ENCODE assay signal across 8 mouse cellular contexts in the genomic region with DNA sequence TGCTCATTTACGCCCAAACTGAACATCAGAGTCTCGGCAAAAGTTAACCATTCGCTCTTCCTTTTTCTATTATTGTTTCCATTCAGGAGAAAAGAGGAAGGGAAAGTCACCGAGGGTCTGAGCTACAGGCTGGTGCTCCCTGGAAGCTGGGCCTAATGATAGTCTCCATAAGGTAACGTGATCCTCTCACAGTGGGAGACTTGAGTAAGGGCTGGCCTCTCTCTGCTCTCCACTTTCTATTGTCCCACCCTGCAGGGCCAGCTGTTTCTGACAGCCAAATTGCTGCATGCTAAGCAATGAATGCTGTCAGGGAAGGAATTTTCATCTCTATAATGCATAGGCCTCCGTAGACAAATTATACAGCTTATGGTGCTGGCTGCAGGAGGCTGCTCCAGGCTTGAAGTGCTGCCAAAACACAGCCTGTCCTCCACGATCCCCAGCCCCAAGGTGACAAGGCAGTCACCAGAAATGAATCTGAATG. TPM values are rescaled to one million over a fixed set of nuclear protein-coding genes. Genes with fewer than 3 reads are reported as not detected.
DNase-seq lines count a peak whose midpoint lies in the region; ATAC-seq and TF ChIP-seq lines count a peak whose summit lies in the region.

No protein-coding gene starts in this region.

- H3K4me2 ChIP-seq in forebrain, postnatal 0 days (ENCODE audit: low read depth), result no peak overlapping the region
- peak overlapping the region; percentile 22; the same call in 1 of the 2 replicates for H3K4me2 ChIP-seq in limb, embryonic 14.5 days (replicated peaks; ENCODE audit: low read depth, low read length, severe bottlenecking)

- no peak for TF ChIP-seq POLR2A in cerebellum, adult 2 months (IDR thresholded peaks at IDR 0.05; ENCODE audit: borderline replicate concordance, insufficient read depth, low read length)
- no peak for TF ChIP-seq POLR2A in limb, embryonic 14.5 days (IDR thresholded peaks at IDR 0.05; ENCODE audit: borderline replicate concordance, extremely low read depth, insufficient read depth, insufficient read length)

- peak; percentile 32 for DNase-seq in gastrocnemius, adult 2 months
- no peak for DNase-seq in gastrocnemius, adult 8-10 months (ENCODE audit: low spot score in 2 of 2)
- peak; percentile 74 to 80 for DNase-seq in cerebellum, adult 2 months
- DNase-seq in forebrain, postnatal 0 days, result no peak
- DNase-seq in limb, embryonic 14.5 days (ENCODE audit: low spot score), result peak; percentile 74
- peak; percentile 53 for DNase-seq in retina, postnatal 1 day
- no peak for DNase-seq in testis, postnatal 14 days (ENCODE audit: low spot score)
- no peak for DNase-seq in left cerebral cortex, adult 11 months (ENCODE audit: low spot score)

- peaks cover 44% of the 10 kb centered on the region for H3K4me1 ChIP-seq in cerebellum, adult 2 months (ENCODE audit: control insufficient read depth, insufficient read depth, low read length)
- peaks cover 19% of the 10 kb centered on the region for H3K4me1 ChIP-seq in forebrain, postnatal 0 days (ENCODE audit: insufficient read depth)
- H3K4me1 ChIP-seq in limb, embryonic 14.5 days (ENCODE audit: control insufficient read depth, insufficient read depth, low read length), result peaks cover 43% of the 10 kb centered on the region

- intact Hi-C loops in gastrocnemius, adult 2 months (cut with DNase I), result loop anchor here (5.0 kb wide), 1 partner anchor 41 kb away; no protein-coding TSS in a partner anchor

- 22% methylated on average over 7 of the region's 7 CpGs for WGBS in cerebellum, adult 2 months
- WGBS in forebrain, postnatal 0 days, result 22% methylated on average over 7 of the region's 7 CpGs
- 18% methylated on average over 7 of the region's 7 CpGs for WGBS in limb, embryonic 14.5 days

- ATAC-seq in forebrain, postnatal 0 days, result peak; percentile 40
- ATAC-seq in limb, embryonic 14.5 days (ENCODE audit: low FRiP score, low read depth), result peak; percentile 84

- peak overlapping the region; percentile 88 for H3K27ac ChIP-seq in gastrocnemius, adult 2 months
- H3K27ac ChIP-seq in cerebellum, adult 2 months (ENCODE audit: insufficient read depth, low read length), result peak overlapping the region; percentile 55; the same call in 1 of the 2 replicates
- peak overlapping the region; percentile 62; the same call in 1 of the 2 replicates for H3K27ac ChIP-seq in forebrain, postnatal 0 days (ENCODE audit: low read depth, low read length)
- H3K27ac ChIP-seq in limb, embryonic 14.5 days (replicated peaks; ENCODE audit: low read depth, low read length), result peak overlapping the region; percentile 52

- H3K4me3 ChIP-seq in gastrocnemius, adult 2 months, result peak overlapping the region; percentile 21; the same call in 1 of the 2 replicates
- no peak overlapping the region for H3K4me3 ChIP-seq in cerebellum, adult 2 months (replicated peaks; ENCODE audit: insufficient read depth, low read depth, low read length)
- no peak overlapping the region for H3K4me3 ChIP-seq in forebrain, postnatal 0 days (ENCODE audit: low read depth, low read length)
- H3K4me3 ChIP-seq in limb, embryonic 14.5 days (replicated peaks; ENCODE audit: low read length), result no peak overlapping the region

- H3K36me3 ChIP-seq in forebrain, postnatal 0 days (ENCODE audit: insufficient read depth), result peaks cover 4% of the 10 kb centered on the region; the same call in 1 of the 2 replicates
- H3K36me3 ChIP-seq in limb, embryonic 14.5 days (ENCODE audit: control insufficient read depth, insufficient read depth, low read length), result peaks cover 12% of the 10 kb centered on the region

- H3K9me3 ChIP-seq in forebrain, postnatal 0 days (ENCODE audit: low read length), result no peaks in the 10 kb centered on the region
- H3K9me3 ChIP-seq in limb, embryonic 14.5 days (ENCODE audit: control insufficient read depth, low read length), result no peaks in the 10 kb centered on the region

- no peak overlapping the region for H3K9ac ChIP-seq in forebrain, postnatal 0 days
- no peak overlapping the region for H3K9ac ChIP-seq in limb, embryonic 14.5 days (ENCODE audit: low read depth, low read length, severe bottlenecking)

- H3K27me3 ChIP-seq in cerebellum, adult 2 months (ENCODE audit: control insufficient read depth, insufficient read depth, low read length), result no peaks in the 10 kb centered on the region
- no peaks in the 10 kb centered on the region for H3K27me3 ChIP-seq in forebrain, postnatal 0 days (ENCODE audit: insufficient read depth, low read length)
- no peaks in the 10 kb centered on the region for H3K27me3 ChIP-seq in limb, embryonic 14.5 days (ENCODE audit: control insufficient read depth, insufficient read depth, low read length)

- no peak for TF ChIP-seq CTCF in gastrocnemius, adult 2 months (IDR thresholded peaks at IDR 0.05)
- no peak for TF ChIP-seq CTCF in cerebellum, adult 2 months (IDR thresholded peaks at IDR 0.05; ENCODE audit: borderline replicate concordance, insufficient read depth, low read depth, low read length)
- no peak for TF ChIP-seq CTCF in forebrain, postnatal 0 days (IDR thresholded peaks at IDR 0.05; ENCODE audit: low read depth)

RNA-seq across cellular contexts. Expression of gene Acvr1, which starts 33.4 kb away (rescaled TPM):
- total RNA-seq in gastrocnemius, adult 2 months (2021), result 10 to 100 TPM; 17.6 to 23.2 TPM
- total RNA-seq in gastrocnemius, adult 8-10 months (2022), result 10 to 100 TPM; 15.6 to 29.8 (median 19.0) TPM
- 18.5 and 18.7 TPM in 2 replicates for polyA plus RNA-seq in cerebellum, adult 2 months (2012; rRNA removed)
- 14.8 and 16.4 TPM in 2 replicates for total RNA-seq in forebrain, postnatal 0 days (2014; rRNA removed)
- 5.6 and 6.4 TPM in 2 replicates for polyA plus RNA-seq in forebrain, postnatal 0 days (2015; fragmentation: Nextera tagmentation; extraction: Ambion mirVana)
- 30.0 and 30.3 TPM in 2 replicates for polyA plus RNA-seq in limb, embryonic 14.5 days (2012; rRNA removed)
- polyA plus RNA-seq in limb, embryonic 14.5 days (2014; fragmentation: Nextera tagmentation; extraction: Ambion mirVana), result 13.2 and 13.7 TPM in 2 replicates

RNA-seq across cellular contexts. Expression of gene Upp2, which starts 33.5 kb away (rescaled TPM):
- 1 to 10 TPM; 2.0 to 2.4 TPM for total RNA-seq in gastrocnemius, adult 2 months (2021)
- total RNA-seq in gastrocnemius, adult 8-10 months (2022), result 1 to 10 TPM; 1.5 to 2.8 (median 2.2) TPM
- 27.2 and 38.2 TPM in 2 replicates for polyA plus RNA-seq in cerebellum, adult 2 months (2012; rRNA removed)
- total RNA-seq in forebrain, postnatal 0 days (2014; rRNA removed), result 12.6 and 19.9 TPM in 2 replicates
- polyA plus RNA-seq in forebrain, postnatal 0 days (2015; fragmentation: Nextera tagmentation; extraction: Ambion mirVana), result 10.8 and 12.5 TPM in 2 replicates
- polyA plus RNA-seq in limb, embryonic 14.5 days (2012; rRNA removed), result 9.6 and 12.3 TPM in 2 replicates
- 9.3 and 12.0 TPM in 2 replicates for polyA plus RNA-seq in limb, embryonic 14.5 days (2014; fragmentation: Nextera tagmentation; extraction: Ambion mirVana)

Comparison
In these comparisons a context has a peak if more than half of its experiments do, and no peak if none do; other contexts are left out.
1. DNase-seq: peak in gastrocnemius, adult 2 months (single experiment), cerebellum, adult 2 months (2 of 2), limb, embryonic 14.5 days (single experiment) and retina, postnatal 1 day (single experiment); none in gastrocnemius, adult 8-10 months (0 of 2), forebrain, postnatal 0 days (single experiment), testis, postnatal 14 days (single experiment) and left cerebral cortex, adult 11 months (single experiment).
2. Peak in every context shown above with its lines, with median percentiles within 50 percentile points of each other: H3K27ac ChIP-seq.